Mouse (Mus musculus) cortical plate, adult 2 months (tissue): Measurements from ENCODE around the gene Wdr48. TPM values are rescaled to one million over a fixed set of nuclear protein-coding genes. Genes with fewer than 3 reads are reported as not detected.

Experiments
- H3K27ac ChIP-seq: fragments of 200-500 bp; 2 replicates; pipeline ENCODE4 v1.5.1; 2012; ENCODE audit warnings: low read length, control low read depth, inconsistent platforms; ENCODE audit not compliant: insufficient read depth
- H3K4me1 ChIP-seq: fragments of 200-500 bp; 2 replicates; pipeline ENCODE4 v1.6.1; 2011; ENCODE audit warnings: low read length; ENCODE audit not compliant: control insufficient read depth, insufficient read depth
- H3K4me3 ChIP-seq: fragments of 200-500 bp; 2 replicates; pipeline ENCODE4 v1.5.1; 2011; ENCODE audit warnings: mild to moderate bottlenecking, low read length, control low read depth; ENCODE audit not compliant: insufficient read depth
- CTCF ChIP-seq: fragments of 200-500 bp; IDR thresholded peaks from 2 replicates; pipeline ENCODE4 v1.5.1; 2011; ENCODE audit warnings: mild to moderate bottlenecking, control low read depth, low read length; ENCODE audit not compliant: insufficient read depth; ENCODE audit errors: extremely low read depth
- POLR2A ChIP-seq: fragments of 200-500 bp; IDR thresholded peaks from 2 replicates; pipeline ENCODE4 v1.6.1; 2011; ENCODE audit warnings: mild to moderate bottlenecking, low read length, control low read depth; ENCODE audit not compliant: insufficient read depth; ENCODE audit errors: extremely low read depth
- polyA plus RNA-seq: library from polyadenylated mRNA; depleted of rRNA; stranded (reverse); fragments of >200 nt; gene quantifications from 2 replicates; pipeline ENCODE4 v1.2.3, GENCODE M21; 2012

Gene Wdr48
- polyA plus RNA-seq, 1 experiment = 68.8 TPM

GRCm38 (mm10) chr9:119966221-119966910 lies 71.7 kb downstream of the Wdr48 start:
- H3K4me3 ChIP-seq = no peak overlapping the region
- H3K4me1 ChIP-seq = peaks cover 2% of the 10 kb centered on the region; the same call in 1 of the 2 replicates
- TF ChIP-seq POLR2A (no peak), CTCF (no peak)
- no peak overlapping the region for H3K27ac ChIP-seq

- Histone ChIP-seq H3K27ac (no peak overlapping the region), H3K4me1 (peaks cover 2% of the 10 kb centered on the region; the same call in 1 of the 2 replicates), H3K4me3 (no peak overlapping the region)
- TF ChIP-seq POLR2A (no peak), CTCF (no peak)
These were observed 75.1 kb downstream of the Wdr48 start for GRCm38 (mm10) chr9:119969811-119970210.

- no peak overlapping the region for H3K4me3 ChIP-seq
- peaks cover 2% of the 10 kb centered on the region; the same call in 1 of the 2 replicates for H3K4me1 ChIP-seq
- 0 out of 2 replicates have a peak, but pooled peaks have one; percentile 11 for TF ChIP-seq CTCF
- no peak for TF ChIP-seq POLR2A
- H3K27ac ChIP-seq = no peak overlapping the region
These were observed 75.5 kb downstream of the Wdr48 start for GRCm38 (mm10) chr9:119970221-119970620.

- Histone ChIP-seq H3K4me1 (peaks cover 2% of the 10 kb centered on the region; the same call in 1 of the 2 replicates), H3K27ac (no peak overlapping the region), H3K4me3 (no peak overlapping the region)
- TF ChIP-seq CTCF (no peak), POLR2A (no peak)
These were observed 76.3 kb downstream of the Wdr48 start for GRCm38 (mm10) chr9:119970763-119971656.

- peaks cover 3% of the 10 kb centered on the region for H3K4me1 ChIP-seq
- no peak overlapping the region for H3K4me3 ChIP-seq
- H3K27ac ChIP-seq = no peak overlapping the region
- TF ChIP-seq POLR2A (no peak), CTCF (no peak)
These were observed 77.5 kb downstream of the Wdr48 start for GRCm38 (mm10) chr9:119972166-119972565.

GRCm38 (mm10) chr9:119972582-119972981 lies 77.9 kb downstream of the Wdr48 start:
- Histone ChIP-seq H3K4me1 (peaks cover 6% of the 10 kb centered on the region), H3K4me3 (no peak overlapping the region), H3K27ac (no peak overlapping the region)
- no peak for TF ChIP-seq POLR2A
- no peak for TF ChIP-seq CTCF

- H3K27ac ChIP-seq = no peak overlapping the region
- TF ChIP-seq CTCF = no peak
- no peak for TF ChIP-seq POLR2A
- peaks cover 11% of the 10 kb centered on the region for H3K4me1 ChIP-seq
These were observed 78.6 kb downstream of the Wdr48 start for GRCm38 (mm10) chr9:119973281-119973680.

GRCm38 (mm10) chr9:119973869-119974520 lies 79.3 kb downstream of the Wdr48 start:
- peak; percentile 36 for TF ChIP-seq CTCF
- no peak for TF ChIP-seq POLR2A
- H3K4me1 ChIP-seq = peaks cover 15% of the 10 kb centered on the region
- no peak overlapping the region for H3K4me3 ChIP-seq
- no peak overlapping the region for H3K27ac ChIP-seq

More at GRCm38 (mm10) chr9:119973281-119973680, 78.6 kb downstream of the Wdr48 start:
- no peak overlapping the region for H3K4me3 ChIP-seq

- Histone ChIP-seq H3K27ac (no peak overlapping the region), H3K4me1 (peaks cover 19% of the 10 kb centered on the region), H3K4me3 (no peak overlapping the region)
- TF ChIP-seq CTCF (no peak), POLR2A (no peak)
These were observed 79.9 kb downstream of the Wdr48 start for GRCm38 (mm10) chr9:119974609-119975008.
